In genomic region chr13:64526515-64527285, GRCm38 (mm10) we compare ENCODE assay signal across 14 mouse cellular contexts. TPM values are rescaled to one million over a fixed set of nuclear protein-coding genes. Genes with fewer than 3 reads are reported as not detected.
DNase-seq lines count a peak whose midpoint lies in the region; ATAC-seq lines count a peak whose summit lies in the region.
"Had no signal": no experiment of that assay in that cellular context is flagged by ENCODE, and none has a peak within 500 bp of the region (broad histone marks: within the 10 kb centered on the region; RNA-seq: fewer than 3 reads in every experiment).

No protein-coding gene starts in this region.

- no peak overlapping the region for H3K4me2 ChIP-seq in hindbrain, embryonic 15.5 days
- H3K4me2 ChIP-seq in midbrain, embryonic 13.5 days (replicated peaks), result no peak overlapping the region
- H3K4me2 ChIP-seq in intestine, embryonic 16.5 days (ENCODE audit: low read depth, low read length), result no peak overlapping the region
- H3K4me2 ChIP-seq: liver, embryonic 13.5 days had no signal

- peak; percentile 5 for DNase-seq in retina, postnatal 1 day
- no peak for DNase-seq in retina, embryonic 14.5 days (ENCODE audit: low spot score)
- no peak for DNase-seq in thymus, postnatal 0 days (ENCODE audit: low spot score)
- DNase-seq in gastrocnemius, postnatal 36 days, result no peak
- DNase-seq in ovary, postnatal 10 days (ENCODE audit: low spot score), result no peak
- DNase-seq: gastrocnemius, adult 2 months; heart, postnatal 36 days; kidney, postnatal 4 days; liver, embryonic 13.5 days; thymus, adult 2 months had no signal

- H3K9me3 ChIP-seq in hindbrain, embryonic 15.5 days, result no peaks in the 10 kb centered on the region
- no peaks in the 10 kb centered on the region for H3K9me3 ChIP-seq in midbrain, embryonic 13.5 days
- no peaks in the 10 kb centered on the region for H3K9me3 ChIP-seq in intestine, embryonic 16.5 days (ENCODE audit: control insufficient read depth, low read length)
- H3K9me3 ChIP-seq: liver, embryonic 13.5 days had no signal

- H3K4me3 ChIP-seq in hindbrain, embryonic 15.5 days, result no peak overlapping the region
- no peak overlapping the region for H3K4me3 ChIP-seq in midbrain, embryonic 13.5 days (replicated peaks)
- no peak overlapping the region for H3K4me3 ChIP-seq in intestine, embryonic 16.5 days (ENCODE audit: low read length)
- H3K4me3 ChIP-seq: gastrocnemius, adult 2 months; liver, embryonic 13.5 days had no signal

- no peak overlapping the region for H3K9ac ChIP-seq in hindbrain, embryonic 15.5 days
- H3K9ac ChIP-seq in midbrain, embryonic 13.5 days (replicated peaks), result no peak overlapping the region
- no peak overlapping the region for H3K9ac ChIP-seq in intestine, embryonic 16.5 days (ENCODE audit: low read depth, low read length)
- H3K9ac ChIP-seq: liver, embryonic 13.5 days had no signal

- no peak overlapping the region for H3K27ac ChIP-seq in hindbrain, embryonic 15.5 days (replicated peaks)
- no peak overlapping the region for H3K27ac ChIP-seq in midbrain, embryonic 13.5 days
- H3K27ac ChIP-seq in intestine, embryonic 16.5 days (ENCODE audit: low read length), result no peak overlapping the region
- H3K27ac ChIP-seq: gastrocnemius, adult 2 months; liver, embryonic 13.5 days had no signal

- ATAC-seq in hindbrain, embryonic 15.5 days (ENCODE audit: low FRiP score, low read depth), result peak; percentile 82
- ATAC-seq in midbrain, embryonic 13.5 days, result peak; percentile 83
- no peak for ATAC-seq in intestine, embryonic 16.5 days

- H3K36me3 ChIP-seq in hindbrain, embryonic 15.5 days, result no peaks in the 10 kb centered on the region
- H3K36me3 ChIP-seq in midbrain, embryonic 13.5 days, result no peaks in the 10 kb centered on the region
- no peaks in the 10 kb centered on the region for H3K36me3 ChIP-seq in intestine, embryonic 16.5 days (ENCODE audit: control insufficient read depth, insufficient read depth, low read length)
- H3K36me3 ChIP-seq: liver, embryonic 13.5 days had no signal

- 69% methylated on average over 15 of the region's 15 CpGs for WGBS in hindbrain, embryonic 15.5 days
- WGBS in midbrain, embryonic 13.5 days, result 71% methylated on average over 15 of the region's 15 CpGs
- WGBS in intestine, embryonic 16.5 days, result 83% methylated on average over 15 of the region's 15 CpGs

- no peaks in the 10 kb centered on the region for H3K27me3 ChIP-seq in hindbrain, embryonic 15.5 days
- no peaks in the 10 kb centered on the region for H3K27me3 ChIP-seq in midbrain, embryonic 13.5 days
- no peaks in the 10 kb centered on the region for H3K27me3 ChIP-seq in intestine, embryonic 16.5 days (replicated peaks; ENCODE audit: control insufficient read depth, insufficient read depth, low read length)
- H3K27me3 ChIP-seq: liver, embryonic 13.5 days had no signal

- H3K4me1 ChIP-seq in hindbrain, embryonic 15.5 days (replicated peaks), result no peaks in the 10 kb centered on the region
- peaks cover 8% of the 10 kb centered on the region; the same call in 1 of the 2 replicates for H3K4me1 ChIP-seq in midbrain, embryonic 13.5 days (replicated peaks)
- H3K4me1 ChIP-seq in intestine, embryonic 16.5 days (ENCODE audit: control insufficient read depth, insufficient read depth, low read length), result no peaks in the 10 kb centered on the region
- H3K4me1 ChIP-seq: liver, embryonic 13.5 days had no signal

- intact Hi-C loops in gastrocnemius, postnatal 36 days (cut with DNase I), result no loop called here

RNA-seq across cellular contexts. Expression of gene Fam240b, which starts 29.1 kb away (rescaled TPM):
- polyA plus RNA-seq in hindbrain, embryonic 15.5 days (2015; fragmentation: Nextera tagmentation; extraction: Ambion mirVana), result not detected in 2 replicates
- polyA plus RNA-seq in midbrain, embryonic 13.5 days (2015; fragmentation: Nextera tagmentation; extraction: Ambion mirVana), result not detected in 2 replicates
- not detected in 2 replicates for polyA plus RNA-seq in thymus, postnatal 0 days (2015; fragmentation: Nextera tagmentation; extraction: Ambion mirVana)
- not detected for total RNA-seq in gastrocnemius, postnatal 36 days (2021)
- not detected in 2 replicates for polyA plus RNA-seq in intestine, embryonic 16.5 days (2015; fragmentation: Nextera tagmentation; extraction: Ambion mirVana)
- total RNA-seq: heart, postnatal 36 days had no signal
- polyA plus RNA-seq: cortical plate, adult 2 months; liver, embryonic 13.5 days; thymus, adult 2 months had no signal
